Mouse (Mus musculus) kidney, adult 8-10 months (tissue): ENCODE measurements at regions not wholly inside any gene's neighbourhood (a gene's known extent, or its start where the extent isn't known, plus 50 kb on each side); places are given as distances from the start of the nearest gene placed in this dataset.

Source experiments
- DNase-seq, 2 experiments: peaks; one replicate each; pipeline ENCODE4 v3.0.0; 2022

DNA sequence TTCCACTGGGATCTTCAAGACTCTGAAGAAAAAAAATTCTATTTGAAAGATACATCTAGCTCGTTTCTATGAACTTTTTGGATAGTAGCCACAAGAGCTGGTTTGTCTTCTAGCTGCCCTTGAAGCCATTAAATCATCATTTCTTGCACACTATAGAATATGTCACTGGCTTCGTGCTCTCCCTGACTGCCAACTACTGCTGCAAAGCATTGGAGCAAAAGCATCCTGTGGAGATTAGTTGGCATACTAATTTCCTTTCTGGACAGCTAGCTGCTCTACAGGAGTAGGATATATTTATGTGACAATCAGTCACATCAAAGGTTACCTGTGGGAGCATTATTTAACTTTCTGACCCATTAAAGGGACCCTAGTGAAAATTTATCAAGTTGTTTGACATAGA is 243.1 kb downstream of the Pdgfc start:
- DNase-seq = no peak

DNA sequence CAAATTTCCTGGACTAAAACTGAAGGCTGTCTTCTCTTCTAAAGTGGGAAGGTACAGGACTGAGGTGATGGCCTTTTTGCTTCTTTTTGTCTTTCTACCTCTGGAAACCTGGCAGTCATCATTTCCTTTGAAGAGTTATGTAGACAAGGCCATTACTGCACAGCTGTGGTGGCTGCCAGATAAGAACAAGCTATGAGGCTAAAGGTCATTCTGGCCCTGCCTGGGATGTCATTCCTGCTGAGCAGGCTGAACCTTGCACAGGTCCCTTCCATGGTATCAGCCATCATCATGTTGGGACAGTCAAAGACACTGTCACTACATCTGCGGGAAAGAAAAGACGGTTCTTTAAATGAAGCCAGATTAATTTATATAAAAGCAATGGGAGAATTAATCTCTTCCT is 253.5 kb downstream of the Pdgfc start:
- no peak for DNase-seq

DNA sequence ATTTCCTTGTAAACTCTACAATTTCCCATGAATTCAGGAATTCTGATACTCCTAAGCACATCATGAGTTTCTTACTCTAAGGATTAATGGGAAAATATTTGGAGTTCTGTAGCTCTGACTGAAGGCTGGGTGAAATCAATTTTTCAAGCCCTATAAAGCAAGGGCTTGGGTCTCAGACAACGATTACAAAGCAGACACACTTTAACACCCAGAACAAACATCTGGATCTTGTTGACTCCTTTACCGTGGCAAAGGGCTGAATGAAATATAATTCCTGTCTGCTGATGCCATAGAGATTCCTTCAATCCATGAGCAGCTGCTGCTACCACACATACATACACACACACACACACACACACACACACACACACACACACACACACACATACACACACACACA is 256.2 kb downstream of the Pdgfc start:
- DNase-seq = no peak

- no peak for DNase-seq
Measured at GRCm38 (mm10) chr3:81293186-81293819, 257.1 kb downstream of the Pdgfc start.

DNA sequence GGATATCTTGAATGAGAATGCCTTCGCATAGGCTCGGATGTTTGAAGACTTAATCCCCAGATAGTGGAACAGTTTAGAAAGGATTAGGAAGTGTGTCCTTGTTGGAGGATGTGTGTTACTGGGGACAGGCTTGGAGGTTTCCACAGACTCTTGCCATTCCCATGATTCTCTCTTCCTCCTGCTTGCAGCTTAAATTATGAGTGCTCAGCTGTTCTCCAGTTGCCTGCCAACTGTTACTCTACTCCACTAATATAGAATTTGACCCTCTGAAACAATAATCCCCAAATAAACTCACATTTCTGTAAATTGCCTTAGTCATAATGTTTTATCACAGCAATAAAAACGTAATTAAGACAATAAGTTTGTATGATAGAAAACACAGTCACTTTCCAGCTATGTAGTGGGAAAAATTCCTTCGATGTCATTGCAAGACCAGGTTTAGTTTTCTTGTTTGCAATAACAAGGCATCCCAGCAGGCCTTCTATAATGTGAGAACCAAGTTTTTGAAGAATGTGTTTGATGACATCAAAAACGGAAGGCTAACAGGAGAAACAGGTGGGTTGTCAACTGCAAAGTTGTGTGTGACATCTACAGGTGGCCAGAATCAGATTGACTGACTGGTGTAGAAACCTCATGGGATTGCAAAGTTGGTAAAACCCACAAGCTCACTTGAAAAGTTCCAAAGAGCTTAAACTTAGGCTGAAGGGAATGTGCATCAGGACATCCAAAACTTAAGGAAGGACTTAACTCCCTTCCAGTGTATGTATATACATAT is 268.0 kb downstream of the Pdgfc start:
- no peak for DNase-seq

- no peak for DNase-seq
Measured at GRCm38 (mm10) chr3:81305412-81306165, 269.4 kb downstream of the Pdgfc start.

DNA sequence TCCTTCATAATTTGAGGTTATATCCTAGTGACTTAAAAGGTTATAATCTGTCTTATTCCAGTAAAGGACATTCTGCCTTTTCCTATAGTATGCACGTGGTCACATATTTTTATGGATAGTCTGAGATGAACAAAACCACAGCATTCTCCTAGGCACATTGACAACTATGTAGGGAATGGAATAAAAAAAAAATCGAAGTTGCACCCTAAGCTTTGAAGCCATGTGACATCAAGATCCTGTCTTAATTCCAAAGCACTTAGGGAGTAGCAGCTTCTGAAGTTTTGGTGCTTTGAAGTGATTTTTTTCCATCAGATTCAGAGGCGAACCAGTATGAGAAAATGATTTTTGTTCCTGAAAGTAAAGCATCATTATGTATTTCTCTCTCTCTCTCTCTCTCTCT is 290.6 kb downstream of the Pdgfc start:
- no peak for DNase-seq

GRCm38 (mm10) chr3:81351739-81352138 is 315.5 kb downstream of the Pdgfc start:
- no peak for DNase-seq

GRCm38 (mm10) chr3:81367918-81368317 is 331.7 kb downstream of the Pdgfc start:
- no peak for DNase-seq

- DNase-seq = no peak
Measured at GRCm38 (mm10) chr3:81368642-81369041, 332.4 kb downstream of the Pdgfc start.

GRCm38 (mm10) chr3:81369742-81370141 is 333.5 kb downstream of the Pdgfc start:
- DNase-seq = no peak

- DNase-seq = no peak
Measured at GRCm38 (mm10) chr3:81375990-81376389, 339.8 kb downstream of the Pdgfc start.

- DNase-seq = no peak
Measured at GRCm38 (mm10) chr3:81377466-81377865, 341.2 kb downstream of the Pdgfc start.

DNA sequence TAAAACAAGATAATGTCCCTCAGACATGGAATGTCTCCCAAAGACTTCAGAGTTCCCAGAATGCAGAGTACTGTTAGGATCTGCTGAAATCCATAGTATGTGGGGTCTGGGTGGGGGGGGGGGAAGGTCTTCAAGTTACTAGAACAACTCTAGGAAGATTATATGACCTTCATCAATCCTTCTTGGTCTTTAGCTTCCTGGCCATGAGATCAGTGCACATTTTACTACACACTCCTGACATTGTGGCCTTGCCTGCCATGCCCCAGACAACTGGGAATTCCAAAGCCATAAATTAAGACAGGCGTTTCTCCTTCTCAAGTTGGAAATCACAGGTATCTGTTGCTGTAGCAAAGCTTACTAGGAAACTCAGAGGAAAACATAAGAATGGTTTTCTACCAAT is 343.1 kb downstream of the Pdgfc start:
- DNase-seq = no peak

- peak; percentile 1 to 8 for DNase-seq
Measured at GRCm38 (mm10) chr3:81386931-81387330, 350.7 kb downstream of the Pdgfc start.

- no peak for DNase-seq
Measured at GRCm38 (mm10) chr3:81387634-81388033, 351.4 kb downstream of the Pdgfc start.

GRCm38 (mm10) chr3:81397212-81397611 is 361.0 kb downstream of the Pdgfc start:
- no peak for DNase-seq

GRCm38 (mm10) chr3:81401028-81401427 is 364.8 kb downstream of the Pdgfc start:
- DNase-seq = no peak

DNA sequence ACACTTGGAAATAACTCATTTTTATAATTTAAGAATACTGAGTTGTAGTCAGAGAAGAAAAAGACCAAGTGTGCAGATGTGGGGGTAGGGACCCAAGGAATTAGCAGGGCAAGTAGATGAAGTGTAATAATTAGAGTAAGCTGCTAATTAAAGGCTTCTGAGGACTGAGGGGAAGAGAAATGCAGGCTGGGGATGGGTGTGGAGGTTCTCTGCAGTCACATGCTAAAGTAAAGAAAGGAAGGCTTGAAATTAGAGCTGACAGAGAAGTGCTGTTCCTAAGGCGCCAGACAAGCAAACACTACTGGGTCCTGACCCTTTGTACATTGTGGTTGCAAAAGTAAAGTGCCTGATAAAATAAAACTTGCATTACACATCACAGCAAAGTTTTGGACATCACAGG is 372.7 kb downstream of the Pdgfc start:
- no peak for DNase-seq

DNA sequence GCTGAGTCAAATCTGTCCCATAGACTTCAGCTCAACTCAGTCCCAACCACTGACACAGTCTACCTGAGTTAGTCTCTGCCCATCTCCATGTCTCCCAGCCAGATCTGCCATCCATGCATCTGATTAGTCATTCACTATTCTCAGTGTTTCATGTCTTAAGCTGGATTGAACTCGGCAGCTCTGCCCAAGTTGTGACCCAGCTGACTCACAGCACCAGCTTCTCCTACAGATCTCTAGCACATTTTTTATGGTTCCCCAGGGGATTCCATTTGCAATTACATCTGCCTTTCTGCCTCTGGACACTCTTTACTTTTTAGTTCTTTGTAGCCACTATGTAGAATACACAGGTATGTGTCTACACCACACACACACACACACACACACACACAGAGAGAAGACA is 385.7 kb downstream of the Pdgfc start:
- no peak for DNase-seq

DNA sequence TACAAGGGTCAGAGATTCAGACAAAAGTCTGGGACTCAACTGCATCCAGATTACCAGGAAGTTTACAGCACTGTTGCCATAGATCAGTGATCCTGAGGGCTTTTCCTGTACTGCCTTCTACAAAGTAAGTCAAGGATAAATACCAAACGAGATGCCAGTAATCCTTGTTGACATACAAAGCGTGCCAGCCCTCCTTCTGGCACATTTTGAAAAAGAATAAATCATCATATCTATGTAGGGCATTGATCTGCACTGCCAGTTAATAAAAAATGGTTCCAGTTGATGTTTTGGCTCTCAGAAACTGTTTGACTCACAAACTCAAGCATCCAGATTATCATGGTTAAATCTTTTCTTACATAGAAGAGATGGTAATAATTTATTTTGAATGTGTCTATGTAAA is 390.5 kb downstream of the Pdgfc start:
- DNase-seq = no peak
